In genomic region chr13:96671078-96671905, GRCm38 (mm10) we compare ENCODE assay signal across 8 mouse cellular contexts. TPM values are rescaled to one million over a fixed set of nuclear protein-coding genes. Genes with fewer than 3 reads are reported as not detected.
DNase-seq lines count a peak whose midpoint lies in the region; ATAC-seq and TF ChIP-seq lines count a peak whose summit lies in the region.

No protein-coding gene starts in this region.

- H3K27ac ChIP-seq in cortical plate, adult 2 months (ENCODE audit: insufficient read depth, low read length), result peak overlapping the region; percentile 63
- peak overlapping the region; percentile 99 for H3K27ac ChIP-seq in hindbrain, embryonic 15.5 days (replicated peaks)
- peak overlapping the region; percentile 85 for H3K27ac ChIP-seq in midbrain, embryonic 12.5 days (replicated peaks)

- H3K36me3 ChIP-seq in hindbrain, embryonic 15.5 days, result no peaks in the 10 kb centered on the region
- no peaks in the 10 kb centered on the region for H3K36me3 ChIP-seq in midbrain, embryonic 12.5 days

- H3K4me1 ChIP-seq in lung, adult 2 months (ENCODE audit: control insufficient read depth, insufficient read depth, low read length), result no peaks in the 10 kb centered on the region
- peaks cover 7% of the 10 kb centered on the region; the same call in 1 of the 2 replicates for H3K4me1 ChIP-seq in cortical plate, adult 2 months (ENCODE audit: control insufficient read depth, insufficient read depth, low read length)
- H3K4me1 ChIP-seq in hindbrain, embryonic 15.5 days (replicated peaks), result peaks cover 41% of the 10 kb centered on the region
- peaks cover 38% of the 10 kb centered on the region for H3K4me1 ChIP-seq in midbrain, embryonic 12.5 days

- no peak for TF ChIP-seq CTCF in lung, adult 2 months (IDR thresholded peaks at IDR 0.05; ENCODE audit: insufficient read depth, low read length)
- TF ChIP-seq CTCF in cortical plate, adult 2 months (IDR thresholded peaks at IDR 0.05; ENCODE audit: extremely low read depth, insufficient read depth, low read length), result no peak

- no peaks in the 10 kb centered on the region for H3K27me3 ChIP-seq in hindbrain, embryonic 15.5 days
- no peaks in the 10 kb centered on the region for H3K27me3 ChIP-seq in midbrain, embryonic 12.5 days

- H3K9me3 ChIP-seq in hindbrain, embryonic 15.5 days, result no peaks in the 10 kb centered on the region
- no peaks in the 10 kb centered on the region for H3K9me3 ChIP-seq in midbrain, embryonic 12.5 days

- peak overlapping the region; percentile 62 for H3K4me2 ChIP-seq in hindbrain, embryonic 15.5 days
- H3K4me2 ChIP-seq in midbrain, embryonic 12.5 days (replicated peaks), result peak overlapping the region; percentile 51

- peak overlapping the region; percentile 72 for H3K4me3 ChIP-seq in lung, adult 2 months (replicated peaks; ENCODE audit: extremely low read depth, low read depth, low read length)
- peak overlapping the region; percentile 89 for H3K4me3 ChIP-seq in cortical plate, adult 2 months (ENCODE audit: insufficient read depth, low read length)
- peak overlapping the region; percentile 93 for H3K4me3 ChIP-seq in hindbrain, embryonic 15.5 days
- H3K4me3 ChIP-seq in midbrain, embryonic 12.5 days, result peak overlapping the region; percentile 74

- DNase-seq in lung, adult 2 months, result no peak
- no peak for DNase-seq in lung, postnatal 25 days (ENCODE audit: low spot score)
- DNase-seq in spleen, adult 12 weeks (ENCODE audit: low spot score), result no peak
- no peak for DNase-seq in thymus, postnatal 36 days
- DNase-seq in ovary, adult 18-20 months (ENCODE audit: low spot score), result no peak

- TF ChIP-seq POLR2A in lung, adult 2 months (IDR thresholded peaks at IDR 0.05; ENCODE audit: borderline replicate concordance, extremely low read depth, low read depth, low read length), result peak; percentile 38; the same call in 1 of the 2 replicates
- no peak for TF ChIP-seq POLR2A in cortical plate, adult 2 months (IDR thresholded peaks at IDR 0.05; ENCODE audit: extremely low read depth, insufficient read depth, low read length)

- H3K9ac ChIP-seq in hindbrain, embryonic 15.5 days, result peak overlapping the region; percentile 47
- no peak overlapping the region; the same call in 1 of the 2 replicates for H3K9ac ChIP-seq in midbrain, embryonic 12.5 days (replicated peaks)

- 11% methylated on average over 31 of the region's 31 CpGs for WGBS in lung, adult 2 months
- WGBS in hindbrain, embryonic 15.5 days, result 14% methylated on average over 31 of the region's 31 CpGs
- WGBS in midbrain, embryonic 12.5 days, result 15% methylated on average over 31 of the region's 31 CpGs

- no peak for ATAC-seq in hindbrain, embryonic 15.5 days (ENCODE audit: low FRiP score, low read depth)
- ATAC-seq in midbrain, embryonic 12.5 days (ENCODE audit: low FRiP score, low read depth), result no peak

RNA-seq across cellular contexts. Expression of gene Hmgcr, which starts 0.6 kb away (rescaled TPM):
- 13.6 and 18.2 TPM in 2 replicates for polyA plus RNA-seq in lung, adult 2 months (2012; rRNA removed)
- polyA plus RNA-seq in cortical plate, adult 2 months (2012; rRNA removed), result 56.1 and 59.0 TPM in 2 replicates
- polyA plus RNA-seq in hindbrain, embryonic 15.5 days (2015; fragmentation: Nextera tagmentation; extraction: Ambion mirVana), result 170 TPM in 2 replicates
- polyA plus RNA-seq in midbrain, embryonic 12.5 days (2016; fragmentation: Nextera tagmentation; extraction: Ambion mirVana), result 229 TPM in 2 replicates
